11 mouse cellular contexts compared by ENCODE assay signal in the genomic region with DNA sequence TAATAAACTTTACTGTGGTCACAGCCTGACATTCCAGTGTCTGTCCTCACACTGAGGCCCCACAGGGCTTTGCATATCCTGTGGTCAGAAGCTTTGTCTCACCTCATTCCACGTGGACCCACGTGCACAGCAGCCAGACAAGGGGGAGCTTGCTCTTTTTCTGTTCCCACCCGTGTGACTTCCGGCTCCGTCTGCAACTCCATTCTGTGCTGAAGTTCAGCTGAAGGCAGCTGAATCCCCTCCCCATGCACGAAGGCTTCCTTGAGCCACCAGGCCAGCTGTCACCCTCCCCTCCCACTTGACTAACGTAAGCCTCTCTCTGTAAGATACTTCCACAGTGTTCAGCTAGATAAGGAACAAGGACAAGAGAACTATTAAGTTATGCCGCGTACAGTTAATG.
A peak's percentile ranks its signal among the peaks of the same experiment; 100 is the strongest.
DNase-seq lines count a peak whose midpoint lies in the region; ATAC-seq and TF ChIP-seq lines count a peak whose summit lies in the region.
"Had no signal": no experiment of that assay in that cellular context is flagged by ENCODE, and none has a peak within 500 bp of the region (broad histone marks: within the 10 kb centered on the region; RNA-seq: fewer than 3 reads in every experiment).

No protein-coding gene starts in this region.

- H3K4me1 ChIP-seq in hindbrain, embryonic 16.5 days (ENCODE audit: control insufficient read depth, insufficient read depth, low read depth, low read length) = no peaks in the 10 kb centered on the region
- 0 out of 2 replicates have a peak, but pooled peaks cover 4% of the 10 kb centered on the region for H3K4me1 ChIP-seq in hindbrain, embryonic 12.5 days
- peaks cover 19% of the 10 kb centered on the region for H3K4me1 ChIP-seq in heart, postnatal 0 days (ENCODE audit: control insufficient read depth, insufficient read depth)

- DNase-seq in ES-CJ7 (ENCODE audit: low read depth, low spot score) = peak; percentile 12
- peak; percentile 57 for DNase-seq in heart, postnatal 0 days (ENCODE audit: low spot score)
- no peak for DNase-seq in cerebellum, adult 11-12 months
- DNase-seq in right cerebral cortex, postnatal 14 days = no peak
- DNase-seq: cerebellum, adult 18-20 months; gastrocnemius, postnatal 25 days had no signal

- TF ChIP-seq CTCF in heart, postnatal 0 days (IDR thresholded peaks at IDR 0.05; ENCODE audit: low read depth) = no peak

- H3K27ac ChIP-seq in hindbrain, embryonic 16.5 days (ENCODE audit: low read depth, low read length) = no peak overlapping the region
- H3K27ac ChIP-seq in hindbrain, embryonic 12.5 days = no peak overlapping the region
- peak overlapping the region; percentile 40; the same call in 1 of the 2 replicates for H3K27ac ChIP-seq in heart, postnatal 0 days (ENCODE audit: low read depth)
- H3K27ac ChIP-seq: left cerebral cortex, adult 2 months had no signal

- no peaks in the 10 kb centered on the region for H3K79me2 ChIP-seq in myocyte (ENCODE audit: control insufficient read depth, insufficient read depth)

- no peaks in the 10 kb centered on the region for H3K36me3 ChIP-seq in hindbrain, embryonic 16.5 days (ENCODE audit: control insufficient read depth, insufficient read depth, low read length)
- no peaks in the 10 kb centered on the region for H3K36me3 ChIP-seq in hindbrain, embryonic 12.5 days
- H3K36me3 ChIP-seq in heart, postnatal 0 days (replicated peaks; ENCODE audit: control insufficient read depth, insufficient read depth, low read length) = no peaks in the 10 kb centered on the region
- H3K36me3 ChIP-seq in myocyte (ENCODE audit: control insufficient read depth, insufficient read depth) = no peaks in the 10 kb centered on the region

- ATAC-seq in hindbrain, embryonic 16.5 days = peak; percentile 54; the same call in 1 of the 2 replicates
- ATAC-seq in hindbrain, embryonic 12.5 days (ENCODE audit: low FRiP score) = no peak
- ATAC-seq in heart, postnatal 0 days (ENCODE audit: insufficient read depth, low read depth) = peak; percentile 71
- no peak for ATAC-seq in erythroid progenitor cell, adult 5-6 weeks (replicated peaks; ENCODE audit: low FRiP score, poor library complexity, severe bottlenecking)

- no peaks in the 10 kb centered on the region for H3K27me3 ChIP-seq in hindbrain, embryonic 16.5 days (replicated peaks; ENCODE audit: control insufficient read depth, insufficient read depth, low read length)
- no peaks in the 10 kb centered on the region for H3K27me3 ChIP-seq in hindbrain, embryonic 12.5 days
- H3K27me3 ChIP-seq in heart, postnatal 0 days (ENCODE audit: control insufficient read depth, insufficient read depth, low read length) = no peaks in the 10 kb centered on the region
- H3K27me3 ChIP-seq in myocyte (ENCODE audit: control insufficient read depth, insufficient read depth, insufficient read length) = no peaks in the 10 kb centered on the region

- TF ChIP-seq EP300 in heart, postnatal 0 days (IDR thresholded peaks at IDR 0.05; ENCODE audit: low read depth) = no peak

- H3ac ChIP-seq in myocyte (ENCODE audit: control insufficient read depth, insufficient read length) = no peak overlapping the region

- H3K9me3 ChIP-seq in hindbrain, embryonic 16.5 days (ENCODE audit: control insufficient read depth, low read length) = no peaks in the 10 kb centered on the region
- no peaks in the 10 kb centered on the region for H3K9me3 ChIP-seq in hindbrain, embryonic 12.5 days (replicated peaks)
- H3K9me3 ChIP-seq in heart, postnatal 0 days (replicated peaks; ENCODE audit: control insufficient read depth, low read length) = no peaks in the 10 kb centered on the region

- H3K4me3 ChIP-seq in hindbrain, embryonic 16.5 days (ENCODE audit: low read length) = no peak overlapping the region
- no peak overlapping the region for H3K4me3 ChIP-seq in hindbrain, embryonic 12.5 days
- no peak overlapping the region for H3K4me3 ChIP-seq in heart, postnatal 0 days (ENCODE audit: low read depth, low read length)
- H3K4me3 ChIP-seq in myocyte = no peak overlapping the region
- H3K4me3 ChIP-seq: left cerebral cortex, adult 2 months had no signal

- 28% methylated on average over 9 of the region's 9 CpGs for WGBS in hindbrain, embryonic 16.5 days
- WGBS in hindbrain, embryonic 12.5 days = 37% methylated on average over 9 of the region's 9 CpGs
- WGBS in heart, postnatal 0 days = 6% methylated on average over 9 of the region's 9 CpGs

- H3K9ac ChIP-seq in hindbrain, embryonic 16.5 days (ENCODE audit: low read depth, low read length) = no peak overlapping the region
- H3K9ac ChIP-seq in hindbrain, embryonic 12.5 days = no peak overlapping the region
- H3K9ac ChIP-seq in heart, postnatal 0 days (replicated peaks; ENCODE audit: low read depth, low read length) = no peak overlapping the region

- no peak for TF ChIP-seq POLR2A in myocyte (IDR thresholded peaks at IDR 0.05; ENCODE audit: insufficient read length, low read depth)

- H3K4me2 ChIP-seq in hindbrain, embryonic 16.5 days (ENCODE audit: low read length) = no peak overlapping the region
- no peak overlapping the region for H3K4me2 ChIP-seq in hindbrain, embryonic 12.5 days (replicated peaks)
- peak overlapping the region; percentile 34; the same call in 1 of the 2 replicates for H3K4me2 ChIP-seq in heart, postnatal 0 days (ENCODE audit: low read depth, low read length)
- no peak overlapping the region for H3K4me2 ChIP-seq in myocyte (ENCODE audit: low read depth)

TF ChIP-seq in myocyte, 11 proteins besides CTCF, POLR2A, EP300 and RAD21:
- TF ChIP-seq MAX (IDR thresholded peaks at IDR 0.05; ENCODE audit: low read depth) (no peak), MYOG (IDR thresholded peaks at IDR 0.05; ENCODE audit: control insufficient read depth in 1 of 3, insufficient read depth in 1 of 3, insufficient read length in 2 of 3, low read depth in 2 of 3) (peak in 1 of 3 experiments; percentile 40), MYOD1 (IDR thresholded peaks at IDR 0.05; ENCODE audit: control insufficient read depth in 1 of 3, insufficient read length in 2 of 3, low read depth in 2 of 3) (peak in 2 of 3 experiments; percentile 60 to 62)

Comparison
In these comparisons a context has a peak if more than half of its experiments do, and no peak if none do; other contexts are left out.
1. ATAC-seq: peak in hindbrain, embryonic 16.5 days (single experiment) and heart, postnatal 0 days (single experiment); none in hindbrain, embryonic 12.5 days (single experiment) and erythroid progenitor cell, adult 5-6 weeks (single experiment).
2. DNase-seq: peak in ES-CJ7 (single experiment) and heart, postnatal 0 days (single experiment); none in cerebellum, adult 11-12 months (single experiment) and right cerebral cortex, postnatal 14 days (single experiment).